Mouse (Mus musculus): ENCODE results near the gene Terb2. TPM values are rescaled to one million over a fixed set of nuclear protein-coding genes. Genes with fewer than 3 reads are reported as not detected.

Gene Terb2
- polyA plus RNA-seq, 1 experiment from 2014 or later = not detected

GRCm38 (mm10) chr2:122146687-122147086, 39.4 kb upstream of the Terb2 start:
- Histone ChIP-seq H3K4me1 (ENCODE audit: insufficient read depth, low read depth, low read length) (no peaks in the 10 kb centered on the region; the same call in 1 of the 2 replicates), H3K36me3 (ENCODE audit: insufficient read depth, low read length) (no peaks in the 10 kb centered on the region; the same call in 1 of the 2 replicates), H3K27me3 (replicated peaks; ENCODE audit: insufficient read depth, low read length) (no peaks in the 10 kb centered on the region), H3K9me3 (ENCODE audit: low read length) (no peaks in the 10 kb centered on the region), H3K4me2 (replicated peaks; ENCODE audit: low read depth, low read length) (no peak overlapping the region; the same call in 1 of the 2 replicates), H3K27ac (ENCODE audit: low read length) (peak overlapping the region; percentile 63), H3K4me3 (ENCODE audit: low read depth, low read length) (no peak overlapping the region), H3K9ac (replicated peaks; ENCODE audit: low read depth) (no peak overlapping the region)
- ATAC-seq (no peak), DNase-seq (ENCODE audit: low spot score) (no peak)
- 70% methylated on average over 6 of the region's 6 CpGs for WGBS
- TF ChIP-seq EP300 (IDR thresholded peaks at IDR 0.05) (no peak), CTCF (IDR thresholded peaks at IDR 0.05) (no peak)

GRCm38 (mm10) chr2:122147508-122148241, 38.4 kb upstream of the Terb2 start, which contains the start of gene B2m:
Gene B2m (plus strand): TSS chr2:122147686.
- Histone ChIP-seq H3K4me3 (ENCODE audit: low read depth, low read length) (peak within 1 kb of the TSS; percentile 79), H3K4me1 (ENCODE audit: insufficient read depth, low read depth, low read length) (no peaks in the 10 kb centered on the region; the same call in 1 of the 2 replicates), H3K9me3 (ENCODE audit: low read length) (no peaks in the 10 kb centered on the region), H3K36me3 (ENCODE audit: insufficient read depth, low read length) (no peaks in the 10 kb centered on the region; the same call in 1 of the 2 replicates), H3K4me2 (replicated peaks; ENCODE audit: low read depth, low read length) (peak within 1 kb of the TSS; percentile 74), H3K9ac (replicated peaks; ENCODE audit: low read depth) (peak within 1 kb of the TSS; percentile 73), H3K27ac (ENCODE audit: low read length) (peak within 1 kb of the TSS; percentile 87), H3K27me3 (replicated peaks; ENCODE audit: insufficient read depth, low read length) (no peaks in the 10 kb centered on the region)
- TF ChIP-seq EP300 (IDR thresholded peaks at IDR 0.05) = 0 out of 2 replicates have a peak, but pooled peaks have one; percentile 14
- TF ChIP-seq CTCF (IDR thresholded peaks at IDR 0.05) = no peak
- ATAC-seq = peak; percentile 98
- 0% methylated on average over 40 of the region's 40 CpGs for WGBS
- DNase-seq (ENCODE audit: low spot score) = peak; percentile 99

GRCm38 (mm10) chr2:122148242-122148917, 37.7 kb upstream of the Terb2 start:
- no peaks in the 10 kb centered on the region for H3K9me3 ChIP-seq (ENCODE audit: low read length)
- no peaks in the 10 kb centered on the region; the same call in 1 of the 2 replicates for H3K4me1 ChIP-seq (ENCODE audit: insufficient read depth, low read depth, low read length)
- WGBS = 10% methylated on average over 18 of the region's 18 CpGs
- no peaks in the 10 kb centered on the region; the same call in 1 of the 2 replicates for H3K36me3 ChIP-seq (ENCODE audit: insufficient read depth, low read length)
- H3K27ac ChIP-seq (ENCODE audit: low read length) = peak overlapping the region; percentile 87
- H3K4me2 ChIP-seq (replicated peaks; ENCODE audit: low read depth, low read length) = peak overlapping the region; percentile 74
- no peaks in the 10 kb centered on the region for H3K27me3 ChIP-seq (replicated peaks; ENCODE audit: insufficient read depth, low read length)
- H3K9ac ChIP-seq (replicated peaks; ENCODE audit: low read depth) = peak overlapping the region; percentile 73
- ATAC-seq (0 out of 2 replicates have a peak, but pooled peaks have one; percentile 11), DNase-seq (ENCODE audit: low spot score) (peak; percentile 78)
- H3K4me3 ChIP-seq (ENCODE audit: low read depth, low read length) = peak overlapping the region; percentile 79
- TF ChIP-seq CTCF (IDR thresholded peaks at IDR 0.05) (no peak), EP300 (IDR thresholded peaks at IDR 0.05) (no peak)

- 92% methylated on average over 6 of the region's 6 CpGs for WGBS
- no peak for ATAC-seq
- Histone ChIP-seq H3K36me3 (ENCODE audit: insufficient read depth, low read length) (no peaks in the 10 kb centered on the region; the same call in 1 of the 2 replicates), H3K4me1 (ENCODE audit: insufficient read depth, low read depth, low read length) (no peaks in the 10 kb centered on the region; the same call in 1 of the 2 replicates), H3K27ac (ENCODE audit: low read length) (no peak overlapping the region), H3K9me3 (ENCODE audit: low read length) (no peaks in the 10 kb centered on the region), H3K4me2 (replicated peaks; ENCODE audit: low read depth, low read length) (peak overlapping the region; percentile 74), H3K9ac (replicated peaks; ENCODE audit: low read depth) (no peak overlapping the region), H3K27me3 (replicated peaks; ENCODE audit: insufficient read depth, low read length) (no peaks in the 10 kb centered on the region), H3K4me3 (ENCODE audit: low read depth, low read length) (no peak overlapping the region)
- DNase-seq (ENCODE audit: low spot score) = no peak
- no peak for TF ChIP-seq CTCF (IDR thresholded peaks at IDR 0.05)
- TF ChIP-seq EP300 (IDR thresholded peaks at IDR 0.05) = no peak
These were observed 36.8 kb upstream of the Terb2 start for GRCm38 (mm10) chr2:122149316-122149715.

- H3K9ac ChIP-seq (replicated peaks; ENCODE audit: low read depth) = no peak overlapping the region
- H3K27me3 ChIP-seq (replicated peaks; ENCODE audit: insufficient read depth, low read length) = no peaks in the 10 kb centered on the region
- no peaks in the 10 kb centered on the region for H3K9me3 ChIP-seq (ENCODE audit: low read length)
- WGBS = 81% methylated on average over 3 of the region's 3 CpGs
- no peak overlapping the region for H3K4me3 ChIP-seq (ENCODE audit: low read depth, low read length)
- TF ChIP-seq EP300 (IDR thresholded peaks at IDR 0.05) = no peak
- no peak for TF ChIP-seq CTCF (IDR thresholded peaks at IDR 0.05)
- H3K4me1 ChIP-seq (ENCODE audit: insufficient read depth, low read depth, low read length) = no peaks in the 10 kb centered on the region; the same call in 1 of the 2 replicates
- DNase-seq (ENCODE audit: low spot score) = no peak
- H3K4me2 ChIP-seq (replicated peaks; ENCODE audit: low read depth, low read length) = no peak overlapping the region
- no peak overlapping the region for H3K27ac ChIP-seq (ENCODE audit: low read length)
- H3K36me3 ChIP-seq (ENCODE audit: insufficient read depth, low read length) = no peaks in the 10 kb centered on the region; the same call in 1 of the 2 replicates
- no peak for ATAC-seq
These were observed 36.4 kb upstream of the Terb2 start for GRCm38 (mm10) chr2:122149716-122150115.

- Histone ChIP-seq H3K27ac (ENCODE audit: low read length) (no peak overlapping the region), H3K4me2 (replicated peaks; ENCODE audit: low read depth, low read length) (no peak overlapping the region), H3K9ac (replicated peaks; ENCODE audit: low read depth) (no peak overlapping the region), H3K4me3 (ENCODE audit: low read depth, low read length) (no peak overlapping the region), H3K36me3 (ENCODE audit: insufficient read depth, low read length) (peaks cover 3% of the 10 kb centered on the region; the same call in 1 of the 2 replicates), H3K9me3 (ENCODE audit: low read length) (no peaks in the 10 kb centered on the region), H3K4me1 (ENCODE audit: insufficient read depth, low read depth, low read length) (no peaks in the 10 kb centered on the region; the same call in 1 of the 2 replicates), H3K27me3 (replicated peaks; ENCODE audit: insufficient read depth, low read length) (no peaks in the 10 kb centered on the region)
- WGBS = 94% methylated on average over 1 of the region's 1 CpGs
- DNase-seq (ENCODE audit: low spot score) = no peak
- no peak for TF ChIP-seq EP300 (IDR thresholded peaks at IDR 0.05)
- TF ChIP-seq CTCF (IDR thresholded peaks at IDR 0.05) = no peak
- no peak for ATAC-seq
These were observed 34.9 kb upstream of the Terb2 start for GRCm38 (mm10) chr2:122151221-122151620.
